Mouse (Mus musculus) CD4-positive naive resting alpha-beta T cell, adult 57 days (primary cell): ENCODE data around the gene Gm29110. TPM values are rescaled to one million over a fixed set of nuclear protein-coding genes. Genes with fewer than 3 reads are reported as not detected.

Experiments used
- total RNA-seq: library from RNA; stranded (reverse); gene quantifications from one replicate; pipeline ENCODE4 v1.2.4, GENCODE M21; 2023

The Gm29110 gene
- not detected for total RNA-seq

DNA sequence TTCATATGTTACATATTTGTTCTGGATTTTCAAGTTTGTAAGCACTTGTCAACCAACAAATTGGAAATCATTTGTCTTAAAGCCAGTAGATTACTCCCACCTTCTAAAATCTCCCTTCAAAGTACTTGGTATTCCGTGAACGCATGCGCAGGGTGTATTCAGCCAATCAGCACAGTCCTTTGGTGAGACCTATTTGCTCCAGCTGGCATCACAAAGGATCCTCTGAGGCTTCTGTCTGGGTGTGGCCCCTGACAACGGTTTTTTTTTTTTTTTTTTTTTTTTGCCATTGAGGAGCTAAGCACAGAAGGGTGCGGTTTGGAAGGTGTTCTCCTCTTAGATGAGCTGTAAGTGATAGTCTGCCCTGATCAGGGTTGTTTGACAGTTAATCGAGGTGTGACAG lies at the start of gene Gm29110:
Gm29110 (plus strand) TSS at position 301 of the 400 bp plus-strand sequence.

Other genes with a start within 250 kb of the Gm29110 start
- not detected for gene Gm21913, start 153.4 kb downstream of the Gm29110 start, total RNA-seq